Mouse (Mus musculus): ENCODE data around the gene Ror1.

Ror1 gene

DNA sequence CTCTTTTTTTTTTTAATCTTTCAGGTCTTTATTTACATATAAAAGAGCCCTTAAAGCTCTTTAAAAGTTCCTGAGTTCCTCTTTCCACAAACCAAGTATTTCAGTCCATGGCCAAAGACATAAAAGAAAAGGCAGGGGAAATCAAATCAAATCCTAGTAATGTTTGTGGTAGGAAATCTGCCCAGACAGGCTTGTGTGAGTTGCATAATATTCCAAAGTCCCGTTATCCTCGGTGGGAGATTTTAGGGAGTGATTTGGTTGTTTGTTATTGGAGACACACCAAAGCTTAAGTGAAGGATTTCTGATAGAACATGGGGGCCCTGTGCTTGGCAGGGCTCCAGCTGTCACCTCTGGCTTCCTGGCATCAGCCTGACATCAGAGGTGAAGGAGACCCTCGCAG, 305.5 kb downstream of the Ror1 start:
- DNase-seq: no peak

DNA sequence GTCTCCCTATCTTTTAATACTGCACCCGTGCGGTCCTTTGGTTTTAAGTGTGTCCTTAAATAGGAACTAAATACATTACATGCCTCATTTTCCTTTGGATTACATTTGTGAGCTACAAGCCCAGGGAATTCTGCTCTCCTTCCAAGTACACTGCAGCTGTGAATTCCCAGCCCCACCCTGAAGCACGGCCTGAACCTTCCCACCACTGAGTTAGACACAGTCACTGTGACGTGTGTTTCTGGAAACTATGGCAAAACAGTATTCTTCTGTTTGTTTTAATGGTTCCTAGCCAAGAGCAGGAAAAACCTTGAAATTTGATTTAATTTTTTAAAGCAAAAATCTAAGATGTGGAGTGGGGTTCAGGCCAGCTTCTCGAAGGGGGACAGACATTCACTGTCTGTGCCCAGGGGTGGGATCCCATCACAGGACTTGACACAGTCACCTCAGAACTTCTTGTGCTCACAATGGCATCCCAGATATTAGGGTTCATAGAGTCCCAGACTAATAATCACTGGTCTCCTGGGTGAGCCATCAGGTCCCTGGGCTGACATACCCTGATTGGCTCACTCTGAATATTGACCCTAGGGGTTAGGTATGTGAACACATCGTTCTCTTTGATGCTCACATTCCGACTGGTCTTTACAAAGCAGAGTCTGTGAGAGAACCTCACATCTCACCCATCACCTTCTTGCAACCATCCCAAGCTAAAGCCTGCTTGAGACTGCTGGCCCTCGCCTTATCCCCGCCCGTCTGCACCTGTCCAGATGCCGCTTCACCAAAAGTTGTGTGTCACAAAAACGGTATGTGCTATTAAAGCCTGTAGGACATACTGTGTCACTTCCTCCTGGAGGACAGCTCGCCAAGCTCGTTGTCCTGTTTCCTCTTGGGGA, 306.2 kb downstream of the Ror1 start:
- no peak for DNase-seq

DNA sequence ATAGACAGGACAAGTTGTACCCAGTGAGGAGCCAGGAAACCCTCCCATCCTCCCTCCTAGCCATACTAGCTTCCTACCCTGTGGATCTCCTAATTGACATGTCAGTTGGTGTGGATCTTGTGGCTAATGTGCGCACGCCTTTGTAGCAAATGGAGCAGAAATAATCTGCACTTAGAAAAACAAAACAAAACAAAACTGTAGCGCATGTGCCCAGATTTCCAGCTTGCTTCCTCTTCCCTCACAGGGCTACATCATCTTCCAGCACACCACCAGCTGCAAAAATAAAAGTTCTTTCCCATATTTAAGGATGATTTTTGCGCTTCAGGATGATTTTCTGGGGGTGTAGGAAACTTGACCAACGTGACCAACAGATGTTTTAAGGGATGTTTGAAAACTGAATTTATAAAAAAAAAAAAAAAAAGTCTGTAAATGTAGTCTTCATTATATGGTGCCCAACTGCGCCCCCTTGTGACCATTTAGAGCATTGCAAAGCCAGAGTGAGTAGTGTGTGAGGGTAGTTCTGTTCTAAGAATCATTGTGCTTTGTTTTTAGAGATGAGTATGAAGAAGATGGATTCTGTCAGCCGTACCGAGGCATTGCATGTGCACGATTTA, 311.8 kb downstream of the Ror1 start:
- DNase-seq: peak; percentile 90

DNA sequence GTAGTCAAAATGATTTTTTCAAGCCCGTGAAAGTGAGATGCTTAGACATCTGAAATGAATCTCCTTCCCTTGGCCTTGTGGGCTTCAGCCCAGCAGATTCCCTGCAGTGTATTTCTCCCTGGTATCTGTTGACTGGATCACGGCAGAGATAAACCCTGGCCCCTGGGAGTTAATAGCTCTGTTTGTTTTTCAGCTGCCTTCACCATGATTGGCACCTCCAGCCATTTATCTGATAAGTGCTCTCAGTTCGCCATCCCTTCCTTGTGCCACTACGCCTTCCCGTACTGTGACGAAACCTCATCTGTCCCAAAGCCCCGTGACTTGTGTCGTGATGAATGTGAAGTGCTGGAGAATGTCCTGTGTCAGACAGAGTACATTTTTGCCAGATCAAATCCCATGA, 313.9 kb downstream of the Ror1 start:
- DNase-seq: no peak

DNA sequence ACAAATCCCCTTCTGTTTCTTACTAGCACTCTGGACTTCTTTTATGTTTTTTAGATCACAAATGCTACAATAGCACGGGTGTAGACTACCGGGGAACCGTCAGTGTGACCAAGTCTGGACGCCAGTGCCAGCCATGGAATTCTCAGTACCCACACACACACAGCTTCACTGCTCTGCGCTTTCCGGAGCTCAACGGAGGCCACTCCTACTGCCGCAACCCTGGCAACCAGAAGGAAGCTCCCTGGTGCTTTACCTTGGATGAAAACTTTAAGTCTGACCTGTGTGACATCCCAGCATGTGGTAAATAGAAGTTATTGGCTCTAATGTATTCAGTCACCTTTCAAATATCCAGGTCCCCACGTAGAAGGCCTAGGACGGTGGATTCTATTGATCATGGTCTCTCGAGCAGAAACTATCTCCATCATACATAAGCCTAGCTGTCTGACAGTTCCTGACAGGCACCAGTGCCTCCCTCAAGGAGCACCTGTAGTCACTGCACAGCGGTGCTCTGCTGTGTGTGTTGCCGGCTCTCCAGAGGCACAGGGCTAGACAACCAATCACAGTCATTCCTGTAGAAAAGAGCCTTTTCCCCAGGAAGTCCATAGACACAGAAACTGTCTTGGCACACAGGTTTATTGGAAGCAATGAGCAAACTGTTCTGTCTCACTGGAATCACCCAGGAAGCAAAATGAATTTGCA, 316.4 kb downstream of the Ror1 start:
- no peak for DNase-seq

DNA sequence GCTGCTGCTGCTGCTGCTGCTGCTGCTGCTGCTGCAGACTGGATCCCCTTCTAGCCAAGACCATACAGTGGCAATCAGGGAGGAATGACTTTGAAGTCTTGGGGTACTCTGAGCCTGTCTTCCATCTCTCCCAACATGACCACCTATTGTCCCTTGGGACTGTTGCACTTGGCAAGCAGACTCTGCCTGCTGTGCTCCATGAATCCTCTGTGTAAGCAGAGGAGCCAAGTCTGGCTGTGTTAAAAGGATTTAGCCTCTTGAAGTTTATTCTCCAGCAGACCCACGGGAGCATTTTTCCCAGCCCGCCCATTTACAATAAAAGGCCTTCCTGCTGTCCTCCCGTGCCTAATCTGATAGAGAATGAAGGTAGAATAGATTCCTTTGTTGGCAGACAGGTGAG, 327.2 kb downstream of the Ror1 start:
- DNase-seq: no peak

DNA sequence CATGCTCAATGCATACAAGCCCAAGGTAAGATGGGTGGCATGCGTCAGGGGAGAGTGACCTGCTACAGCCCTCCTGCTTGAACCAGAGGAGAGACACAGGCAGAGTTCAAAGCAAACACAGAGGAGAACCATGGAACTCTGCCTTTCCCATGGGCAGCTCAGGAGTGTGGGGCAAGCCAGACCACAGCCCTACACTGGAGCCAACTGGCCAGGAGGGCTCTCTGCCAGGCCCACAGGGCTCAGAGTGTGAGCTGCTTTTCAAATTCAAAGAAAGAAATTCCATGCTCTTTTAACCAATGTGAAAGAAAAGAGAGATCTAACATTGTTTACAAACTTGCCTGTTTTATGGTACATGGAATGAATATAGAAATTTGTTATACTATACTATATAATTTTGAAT, 330.5 kb downstream of the Ror1 start:
- no peak for DNase-seq

DNA sequence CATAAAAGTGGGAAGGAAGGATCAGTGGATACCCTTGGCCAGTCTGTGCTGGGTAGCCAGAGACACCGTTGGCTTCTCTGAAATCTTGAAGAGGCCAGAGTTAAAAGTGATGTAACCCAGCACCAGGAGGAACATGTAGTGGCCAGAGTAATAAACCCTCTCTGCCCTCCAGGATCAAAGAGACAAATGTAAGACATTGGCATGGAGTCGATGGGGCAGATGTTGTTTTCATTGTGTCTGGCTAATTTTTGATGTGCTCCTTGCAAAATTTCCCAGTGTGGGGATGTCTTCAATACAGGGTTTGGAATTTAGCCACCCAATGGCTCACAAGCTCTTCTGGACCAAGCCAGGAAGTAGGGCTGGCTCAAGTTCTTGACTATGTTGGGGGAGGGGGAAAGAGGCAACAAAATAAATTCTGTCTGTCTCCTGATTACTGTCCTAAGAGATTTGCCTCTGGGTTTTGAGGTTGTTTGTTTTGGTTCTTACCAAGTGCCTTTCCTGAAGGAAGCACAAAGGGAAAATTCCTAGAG, 333.8 kb downstream of the Ror1 start:
- DNase-seq: no peak

DNA sequence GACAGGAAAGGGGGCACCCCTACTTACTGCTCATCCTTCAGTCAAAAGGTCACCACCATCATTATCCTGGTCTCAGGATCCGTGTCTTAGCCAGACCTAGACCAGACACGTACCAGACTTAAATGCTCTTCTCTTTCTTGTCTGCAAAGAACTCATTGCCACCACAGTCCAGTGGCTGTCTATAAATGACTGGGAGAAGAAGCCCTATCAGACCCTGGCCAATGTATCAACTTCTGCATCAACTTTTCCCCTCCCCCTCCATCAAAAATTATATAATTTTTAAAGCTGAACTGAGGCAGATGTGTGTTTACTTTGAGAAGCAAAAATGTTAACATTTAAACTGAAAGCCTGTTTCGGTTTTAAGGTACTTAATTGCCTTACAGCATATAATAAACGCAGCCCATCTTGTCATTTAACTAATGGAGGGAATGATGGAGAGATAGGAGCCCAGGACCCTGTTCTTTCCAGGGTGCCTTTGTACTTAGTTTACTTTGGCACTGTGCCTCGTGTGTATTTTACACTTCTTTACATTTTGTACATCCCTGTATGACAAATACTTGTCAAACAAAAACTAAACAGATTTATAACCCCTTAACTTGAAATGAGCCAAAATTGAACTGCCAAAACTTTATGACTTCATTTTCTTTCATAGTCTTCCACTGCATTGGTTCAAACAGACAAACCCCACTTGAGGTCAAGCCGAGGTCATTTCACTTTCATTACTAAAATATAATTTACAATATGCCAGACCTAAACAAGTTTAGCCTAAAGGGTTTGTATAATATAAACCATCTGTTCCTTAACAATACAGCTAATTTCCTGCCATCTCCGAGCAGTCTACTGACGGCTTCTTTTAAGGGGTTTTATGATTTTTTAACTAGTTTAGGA, 339.9 kb downstream of the Ror1 start:
- no peak for DNase-seq

DNA sequence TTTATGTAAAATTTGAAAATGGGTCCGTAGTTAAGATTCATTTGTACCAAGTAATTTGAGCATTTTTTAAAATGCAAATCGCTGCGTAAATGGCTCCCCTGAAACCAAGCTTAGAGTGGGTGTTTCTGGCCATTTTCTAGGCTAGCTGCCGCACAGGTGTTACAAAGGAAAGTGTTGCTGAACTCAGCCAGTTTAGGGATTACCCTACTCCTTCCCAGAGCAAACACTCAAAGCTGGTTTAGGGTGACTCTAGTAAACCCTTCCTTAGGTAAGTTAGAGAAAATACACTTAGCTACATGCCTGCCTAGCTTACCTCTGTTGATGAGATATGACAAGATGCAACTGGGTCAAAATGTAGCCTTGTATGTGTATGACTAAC, 340.6 kb downstream of the Ror1 start:
- no peak for DNase-seq

DNA sequence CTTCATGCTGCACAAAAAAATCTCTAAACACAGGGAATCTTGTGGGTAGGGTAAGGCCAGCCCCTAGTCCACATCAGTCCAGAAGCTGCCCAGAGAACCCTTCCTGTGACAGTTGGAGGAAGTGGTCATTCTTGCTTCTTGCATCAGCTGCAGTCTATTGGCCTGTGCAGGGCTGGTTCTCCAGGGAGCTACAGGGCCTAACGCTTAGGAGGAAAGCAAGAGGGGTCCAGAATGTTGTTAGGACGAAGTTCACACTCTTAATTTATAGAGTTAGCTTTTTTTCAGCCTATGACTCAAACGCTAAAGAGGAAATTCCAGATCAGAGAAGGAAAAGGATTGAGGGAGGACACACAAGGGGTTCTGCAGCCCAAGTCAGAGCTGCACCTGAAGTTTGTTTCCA, 351.3 kb downstream of the Ror1 start:
- no peak for DNase-seq

DNA sequence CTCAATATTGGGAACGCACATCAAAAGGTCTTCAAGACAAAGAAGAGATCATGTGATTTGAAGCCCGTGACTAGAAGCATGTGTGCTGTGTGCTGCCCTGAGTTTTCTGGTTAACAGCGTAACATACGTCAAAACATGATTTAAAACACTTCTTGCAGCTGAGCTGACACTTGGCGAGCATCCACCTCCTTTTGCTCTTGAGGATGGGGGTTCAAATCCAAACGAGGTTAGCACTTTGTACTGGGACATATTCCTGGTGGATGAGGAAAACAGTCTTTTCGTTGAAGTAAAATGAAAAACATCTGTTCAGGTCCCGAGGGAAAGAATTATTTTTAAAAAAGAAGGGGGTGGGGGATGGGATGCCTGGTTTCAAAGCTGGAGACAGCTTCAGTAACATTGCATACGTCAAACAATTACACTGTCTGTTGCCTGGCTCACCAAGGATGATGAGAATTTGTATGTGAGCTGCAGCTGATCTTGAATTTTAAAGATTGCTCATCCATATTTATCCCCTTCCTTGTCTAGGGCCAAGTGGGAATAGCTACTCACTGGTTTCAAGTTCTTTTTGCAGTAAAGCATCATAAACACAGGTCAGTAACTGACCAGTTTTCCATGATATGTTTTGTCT, 367.0 kb downstream of the Ror1 start:
- peak; percentile 19 for DNase-seq

DNA sequence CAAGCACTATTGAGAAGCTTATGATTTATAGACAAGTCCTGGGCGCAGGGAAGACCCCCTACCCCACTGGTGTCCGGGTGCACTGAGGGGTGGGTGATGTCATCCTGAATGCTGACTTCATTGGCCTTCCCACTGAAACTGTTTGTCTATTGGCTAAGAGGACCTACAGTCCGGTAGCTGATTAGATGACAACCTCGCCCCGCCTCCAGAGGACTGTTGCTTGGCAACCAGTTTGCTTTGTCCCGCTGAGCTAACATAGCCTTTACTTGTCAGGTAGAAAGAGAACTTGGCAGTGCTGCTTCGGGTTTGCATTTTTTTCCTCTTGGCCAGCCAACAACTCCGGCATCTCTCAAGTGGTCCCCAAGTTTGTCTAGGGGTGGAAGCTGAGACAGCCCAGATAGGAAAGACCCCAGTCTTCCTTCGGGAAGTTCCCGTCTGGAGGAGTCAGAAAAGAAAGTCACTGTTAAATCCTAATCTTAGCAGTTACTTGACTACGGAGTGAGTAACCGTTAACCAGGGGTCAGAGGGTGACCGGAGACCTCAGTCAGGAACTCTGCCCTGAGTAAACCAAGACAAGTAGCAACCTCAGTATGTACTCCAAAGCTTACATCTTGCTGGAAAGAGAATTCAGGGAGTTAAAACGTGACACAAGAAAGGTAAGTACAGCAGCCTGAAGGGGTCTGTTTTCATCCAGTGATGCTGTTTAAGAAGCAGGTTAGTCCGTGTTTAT, 383.2 kb downstream of the Ror1 start, which contains the start of gene Ube2u:
Gene Ube2u, plus strand, starts transcription at position 258 of the 730 bp plus-strand sequence.
- DNase-seq: peak; percentile 82

DNA sequence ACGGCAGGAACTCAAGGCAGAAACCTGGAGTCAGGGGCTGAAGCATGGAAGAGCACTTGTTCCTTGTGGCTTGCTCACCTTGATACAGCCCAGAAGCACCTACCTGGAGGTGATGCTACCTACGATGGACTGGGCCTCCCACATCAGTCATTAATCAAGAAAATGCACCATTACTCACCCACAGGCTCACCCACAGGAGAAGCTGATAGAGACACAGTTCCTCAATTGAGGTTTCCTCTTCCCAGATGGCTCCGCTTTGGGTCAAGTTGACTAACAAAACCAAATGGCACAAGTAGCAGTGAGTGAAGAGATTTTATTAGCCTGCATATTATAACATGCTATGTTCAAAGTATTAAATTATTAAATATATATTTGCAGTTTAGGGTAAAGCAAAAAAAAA, 392.9 kb downstream of the Ror1 start:
- no peak for DNase-seq
